Mouse (Mus musculus) heart, embryonic 10.5 days (tissue): ENCODE results near the gene Ostf1. TPM values are rescaled to one million over a fixed set of nuclear protein-coding genes. Genes with fewer than 3 reads are reported as not detected.

Experiments
- DNase-seq: peaks from one replicate; pipeline ENCODE4 v3.0.0-alpha.2; 2017; ENCODE audit warnings: low spot score
- H3K27ac ChIP-seq: fragments of 300-500 bp; sonication (generic); 2 replicates; pipeline ENCODE4 v1.5.1; 2016; ENCODE audit warnings: mild to moderate bottlenecking
- H3K27me3 ChIP-seq: fragments of 300-500 bp; sonication (generic); 2 replicates; pipeline ENCODE4 v1.6.1; 2016; ENCODE audit warnings: mild to moderate bottlenecking; ENCODE audit not compliant: poor library complexity, insufficient read depth, severe bottlenecking
- H3K36me3 ChIP-seq: fragments of 300-500 bp; sonication (generic); 2 replicates; pipeline ENCODE4 v1.6.1; 2016; ENCODE audit warnings: mild to moderate bottlenecking, moderate library complexity
- H3K4me1 ChIP-seq: fragments of 300-500 bp; sonication (generic); 2 replicates; pipeline ENCODE4 v1.6.1; 2016; ENCODE audit warnings: mild to moderate bottlenecking
- H3K4me3 ChIP-seq: fragments of 300-500 bp; sonication (generic); 2 replicates; pipeline ENCODE4 v1.5.1; 2016; ENCODE audit warnings: mild to moderate bottlenecking, moderate library complexity
- H3K9me3 ChIP-seq: fragments of 300-500 bp; sonication (generic); 2 replicates; pipeline ENCODE4 v1.6.1; 2016; ENCODE audit warnings: mild to moderate bottlenecking, moderate library complexity
- WGBS: fragments of 180-500 bp; shearing (Covaris S2); methylation state at CpG from one replicate; pipeline ENCODE4 v1.1.7; 2016; 5-methylcytosine and 5-hydroxymethylcytosine counted together
- polyA plus RNA-seq: library from polyadenylated mRNA; unstranded; fragments of >200 nt; fragmentation: Nextera tagmentation; extraction: Ambion mirVana; gene quantifications from 2 replicates; pipeline ENCODE4 v1.2.1, GENCODE M21; 2016

Ostf1 gene
- polyA plus RNA-seq, 1 experiment from 2014 or later: 58.0 TPM

- H3K9me3 ChIP-seq: no peaks in the 10 kb centered on the region
- H3K36me3 ChIP-seq: no peaks in the 10 kb centered on the region
- no peak for DNase-seq
- no peak overlapping the region for H3K27ac ChIP-seq
- 26% methylated on average over 2 of the region's 2 CpGs for WGBS
- H3K27me3 ChIP-seq: no peaks in the 10 kb centered on the region
- no peak overlapping the region for H3K4me3 ChIP-seq
- 0 out of 2 replicates have a peak, but pooled peaks cover 3% of the 10 kb centered on the region for H3K4me1 ChIP-seq
Measured at GRCm38 (mm10) chr19:18639552-18639951, 7.9 kb upstream of the Ostf1 start.

- Histone ChIP-seq H3K9me3 (no peaks in the 10 kb centered on the region), H3K27me3 (no peaks in the 10 kb centered on the region), H3K4me1 (0 out of 2 replicates have a peak, but pooled peaks cover 3% of the 10 kb centered on the region), H3K36me3 (no peaks in the 10 kb centered on the region), H3K27ac (no peak overlapping the region), H3K4me3 (no peak overlapping the region)
- DNase-seq: no peak
- 65% methylated on average over 5 of the region's 5 CpGs for WGBS
Measured at GRCm38 (mm10) chr19:18638949-18639348, 7.3 kb upstream of the Ostf1 start.

GRCm38 (mm10) chr19:18637954-18638353, 6.3 kb upstream of the Ostf1 start:
- Histone ChIP-seq H3K36me3 (no peaks in the 10 kb centered on the region), H3K9me3 (no peaks in the 10 kb centered on the region), H3K4me1 (no peaks in the 10 kb centered on the region), H3K4me3 (no peak overlapping the region), H3K27ac (no peak overlapping the region), H3K27me3 (peaks cover 7% of the 10 kb centered on the region)
- no peak for DNase-seq
- WGBS: 75% methylated on average over 5 of the region's 5 CpGs

- 63% methylated on average over 13 of the region's 13 CpGs for whole genome bisulfite sequencing
- Histone ChIP-seq H3K4me3 (peak overlapping the region; percentile 84), H3K27ac (peak overlapping the region; percentile 89), H3K9me3 (no peaks in the 10 kb centered on the region), H3K36me3 (no peaks in the 10 kb centered on the region), H3K4me1 (no peaks in the 10 kb centered on the region), H3K27me3 (peaks cover 14% of the 10 kb centered on the region)
- no peak for DNase-seq
Measured at GRCm38 (mm10) chr19:18632231-18633185, 885 bp upstream of the Ostf1 start.

GRCm38 (mm10) chr19:18631161-18631643, 421 bp downstream of the Ostf1 start:
- Histone ChIP-seq H3K36me3 (no peaks in the 10 kb centered on the region), H3K27ac (peak overlapping the region; percentile 89), H3K27me3 (peaks cover 14% of the 10 kb centered on the region), H3K9me3 (no peaks in the 10 kb centered on the region), H3K4me3 (peak overlapping the region; percentile 84), H3K4me1 (no peaks in the 10 kb centered on the region)
- DNase-seq: peak; percentile 86
- under 1% methylated on average over 40 of the region's 40 CpGs for WGBS

GRCm38 (mm10) chr19:18630221-18631119, 1.2 kb downstream of the Ostf1 start:
- Histone ChIP-seq H3K27ac (peak overlapping the region; percentile 89), H3K27me3 (peaks cover 14% of the 10 kb centered on the region), H3K4me3 (peak overlapping the region; percentile 84), H3K36me3 (no peaks in the 10 kb centered on the region), H3K4me1 (no peaks in the 10 kb centered on the region), H3K9me3 (no peaks in the 10 kb centered on the region)
- WGBS: 11% methylated on average over 17 of the region's 17 CpGs
- DNase-seq: no peak

- no peaks in the 10 kb centered on the region for H3K36me3 ChIP-seq
- DNase-seq: no peak
- no peak overlapping the region for H3K27ac ChIP-seq
- no peak overlapping the region for H3K4me3 ChIP-seq
- H3K4me1 ChIP-seq: no peaks in the 10 kb centered on the region
- peaks cover 14% of the 10 kb centered on the region for H3K27me3 ChIP-seq
- no peaks in the 10 kb centered on the region for H3K9me3 ChIP-seq
- WGBS: 83% methylated on average over 1 of the region's 1 CpGs
Measured at GRCm38 (mm10) chr19:18629589-18629988, 2.0 kb downstream of the Ostf1 start.

- DNase-seq: no peak
- WGBS: 74% methylated on average over 2 of the region's 2 CpGs
- no peak overlapping the region for H3K4me3 ChIP-seq
Measured at GRCm38 (mm10) chr19:18623894-18624293, 7.7 kb downstream of the Ostf1 start.

GRCm38 (mm10) chr19:18619691-18620090, 11.9 kb downstream of the Ostf1 start:
- no peaks in the 10 kb centered on the region for H3K9me3 ChIP-seq
- no peak overlapping the region for H3K4me3 ChIP-seq
- no peaks in the 10 kb centered on the region for H3K36me3 ChIP-seq
- no peaks in the 10 kb centered on the region for H3K27me3 ChIP-seq
- no peak for DNase-seq
- no peak overlapping the region for H3K27ac ChIP-seq
- H3K4me1 ChIP-seq: no peaks in the 10 kb centered on the region; the same call in 1 of the 2 replicates
- 90% methylated on average over 1 of the region's 1 CpGs for WGBS

More at GRCm38 (mm10) chr19:18623894-18624293, 7.7 kb downstream of the Ostf1 start:
- Histone ChIP-seq H3K27me3 (no peaks in the 10 kb centered on the region), H3K9me3 (no peaks in the 10 kb centered on the region), H3K36me3 (no peaks in the 10 kb centered on the region), H3K4me1 (no peaks in the 10 kb centered on the region), H3K27ac (no peak overlapping the region)

GRCm38 (mm10) chr19:18619060-18619459, 12.6 kb downstream of the Ostf1 start:
- 86% methylated on average over 5 of the region's 5 CpGs for WGBS
- no peak overlapping the region for H3K27ac ChIP-seq

GRCm38 (mm10) chr19:18617504-18617903, 14.1 kb downstream of the Ostf1 start:
- Histone ChIP-seq H3K27ac (no peak overlapping the region), H3K4me1 (no peaks in the 10 kb centered on the region; the same call in 1 of the 2 replicates), H3K4me3 (no peak overlapping the region), H3K27me3 (no peaks in the 10 kb centered on the region), H3K36me3 (no peaks in the 10 kb centered on the region), H3K9me3 (no peaks in the 10 kb centered on the region)
- WGBS: 93% methylated on average over 1 of the region's 1 CpGs
- no peak for DNase-seq

More at GRCm38 (mm10) chr19:18619060-18619459, 12.6 kb downstream of the Ostf1 start:
- H3K4me1 ChIP-seq: no peaks in the 10 kb centered on the region; the same call in 1 of the 2 replicates
- H3K27me3 ChIP-seq: no peaks in the 10 kb centered on the region
- no peak overlapping the region for H3K4me3 ChIP-seq
- no peaks in the 10 kb centered on the region for H3K36me3 ChIP-seq
- H3K9me3 ChIP-seq: no peaks in the 10 kb centered on the region
- no peak for DNase-seq

GRCm38 (mm10) chr19:18615680-18616240, 15.9 kb downstream of the Ostf1 start:
- Histone ChIP-seq H3K4me1 (no peaks in the 10 kb centered on the region; the same call in 1 of the 2 replicates), H3K27ac (no peak overlapping the region), H3K36me3 (no peaks in the 10 kb centered on the region), H3K9me3 (no peaks in the 10 kb centered on the region), H3K4me3 (no peak overlapping the region), H3K27me3 (no peaks in the 10 kb centered on the region)
- WGBS: 66% methylated on average over 9 of the region's 9 CpGs
- no peak for DNase-seq
